Mouse (Mus musculus) layer of hippocampus, postnatal 36 days (tissue): Measurements from ENCODE around the gene Pmm2. TPM values are rescaled to one million over a fixed set of nuclear protein-coding genes. Genes with fewer than 3 reads are reported as not detected.

ENCODE experiments used
- DNase-seq, 2 experiments: peaks; one replicate each; pipeline ENCODE4 v3.0.0; 2022
- total RNA-seq, 2 experiments: library from RNA; stranded (reverse); gene quantifications; 2 replicates each; pipeline ENCODE4 v1.2.3; 2021

The Pmm2 gene
- total RNA-seq: 10 to 100 TPM; 33.2 to 40.8 TPM

- peak; percentile 85 for DNase-seq
Observed at GRCm38 (mm10) chr16:8637217-8638051, at the start of gene Pmm2, which contains the start of gene Tmem186. Gene Pmm2 (plus strand): TSS chr16:8637674. Gene Tmem186 (minus strand): TSS chr16:8637712.

GRCm38 (mm10) chr16:8595411-8595810 is 42.1 kb upstream of the Pmm2 start:
- peak; percentile 79 to 80 for DNase-seq

- DNase-seq: peak; percentile 6 to 21
Observed at GRCm38 (mm10) chr16:8596336-8596735, 41.1 kb upstream of the Pmm2 start.

GRCm38 (mm10) chr16:8597516-8597915 is 40.0 kb upstream of the Pmm2 start:
- no peak for DNase-seq

DNA sequence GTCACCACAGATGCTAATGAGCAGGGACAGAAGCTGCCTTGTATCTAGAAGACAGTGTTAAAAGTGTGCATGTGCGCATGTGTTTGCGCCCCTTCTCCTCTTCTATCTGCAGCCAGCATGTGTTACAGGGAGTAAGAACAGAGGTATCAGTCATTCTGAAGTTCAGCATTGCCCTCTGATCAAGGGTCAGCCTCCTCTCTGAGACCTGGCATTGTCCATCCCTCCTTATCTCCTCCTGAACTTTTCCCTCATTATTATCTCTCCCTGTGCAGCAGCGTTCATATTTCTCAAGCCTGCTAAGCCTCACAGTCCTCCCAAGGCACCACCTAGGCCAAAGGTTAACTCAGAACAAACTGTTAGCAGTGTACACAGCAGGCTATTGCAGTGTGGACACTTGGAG is 33.7 kb upstream of the Pmm2 start:
- DNase-seq: no peak

GRCm38 (mm10) chr16:8610397-8610796 is 27.1 kb upstream of the Pmm2 start:
- DNase-seq: no peak

- no peak for DNase-seq
Observed at GRCm38 (mm10) chr16:8612214-8613005, 25.1 kb upstream of the Pmm2 start.

- DNase-seq: no peak
Observed at GRCm38 (mm10) chr16:8613039-8613438, 24.4 kb upstream of the Pmm2 start.

DNA sequence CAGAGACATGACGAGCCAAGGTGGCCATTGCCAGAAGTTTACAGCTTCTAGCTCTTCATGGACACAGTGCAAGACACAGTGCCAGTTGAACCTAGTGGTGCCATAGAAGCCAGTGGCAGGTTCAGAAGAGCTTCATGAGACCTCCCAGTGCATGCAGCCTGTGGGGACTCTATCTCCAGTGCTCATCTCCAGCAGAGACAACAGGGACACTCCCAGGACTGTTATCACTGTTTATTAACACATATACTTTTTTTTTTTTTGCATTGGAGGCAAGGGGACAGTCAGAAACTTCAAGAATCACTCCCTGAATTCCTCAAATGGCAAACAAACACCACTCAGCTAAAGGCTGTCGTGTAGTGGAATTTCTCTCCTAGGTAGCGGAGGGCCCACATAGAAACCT is 24.0 kb upstream of the Pmm2 start:
- DNase-seq: no peak

GRCm38 (mm10) chr16:8619659-8620314 is 17.7 kb upstream of the Pmm2 start:
- no peak for DNase-seq

DNA sequence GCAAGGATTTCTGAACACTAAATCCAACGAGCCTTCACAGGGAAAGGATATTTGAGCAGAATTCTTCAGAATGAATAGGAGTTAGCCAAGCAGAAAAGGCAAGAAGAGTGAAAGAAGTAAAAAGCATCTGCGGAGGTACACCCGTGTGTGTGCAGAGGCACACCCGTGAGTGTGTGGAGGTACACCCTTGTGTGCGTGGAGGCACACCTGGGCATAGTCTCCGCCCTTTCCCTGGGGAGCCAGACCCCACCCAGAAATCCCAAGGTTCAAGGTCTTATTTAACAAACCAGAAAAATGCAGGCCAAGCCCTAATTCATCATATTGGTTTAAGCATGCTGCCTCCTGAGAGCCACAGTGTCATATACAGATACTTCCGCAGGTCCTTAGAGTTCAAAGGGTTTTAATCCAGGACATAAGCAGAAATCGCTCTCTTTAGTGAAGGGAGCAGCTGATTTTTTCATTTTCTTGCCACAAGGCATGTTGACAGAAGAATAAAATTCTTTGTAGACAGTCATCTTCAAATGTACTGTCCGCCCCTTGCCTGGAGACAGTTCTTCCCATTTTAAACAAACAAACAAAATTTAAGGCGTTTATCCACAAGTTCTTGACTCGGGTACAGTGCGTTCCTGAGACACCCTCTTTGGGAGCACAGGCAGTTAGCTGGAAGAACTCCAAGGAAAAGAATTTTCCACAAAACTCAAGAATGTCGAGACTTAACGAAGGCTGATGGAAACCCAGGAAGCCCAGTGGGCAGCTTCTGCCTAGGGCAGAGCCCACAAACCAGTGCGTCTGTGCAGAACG is 17.0 kb upstream of the Pmm2 start:
- no peak for DNase-seq

- DNase-seq: no peak
Observed at GRCm38 (mm10) chr16:8630419-8630818, 7.1 kb upstream of the Pmm2 start.

GRCm38 (mm10) chr16:8631428-8631827 is 6.0 kb upstream of the Pmm2 start:
- no peak for DNase-seq

- no peak for DNase-seq
Observed at GRCm38 (mm10) chr16:8636867-8637216, 632 bp upstream of the Pmm2 start.

DNA sequence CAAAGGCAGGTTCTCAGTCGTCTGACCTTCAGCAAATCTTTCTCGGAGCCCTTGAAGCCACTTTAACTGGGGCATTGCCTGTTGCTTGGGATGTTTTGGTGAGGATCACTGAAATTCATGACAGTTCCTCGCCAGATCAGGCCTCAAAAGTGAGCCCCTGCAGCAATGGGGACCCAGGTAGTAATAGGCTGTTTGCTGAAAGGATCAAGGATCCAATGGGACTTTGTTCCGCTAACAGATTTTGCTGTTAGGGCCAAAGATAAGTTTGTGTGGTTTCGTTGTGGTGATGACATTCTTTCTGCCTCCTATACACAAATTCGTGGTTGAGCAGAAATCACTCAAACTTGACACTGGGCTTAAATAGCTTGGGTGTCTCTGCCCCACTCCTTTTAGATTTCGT is 657 bp downstream of the Pmm2 start:
- DNase-seq: no peak

DNA sequence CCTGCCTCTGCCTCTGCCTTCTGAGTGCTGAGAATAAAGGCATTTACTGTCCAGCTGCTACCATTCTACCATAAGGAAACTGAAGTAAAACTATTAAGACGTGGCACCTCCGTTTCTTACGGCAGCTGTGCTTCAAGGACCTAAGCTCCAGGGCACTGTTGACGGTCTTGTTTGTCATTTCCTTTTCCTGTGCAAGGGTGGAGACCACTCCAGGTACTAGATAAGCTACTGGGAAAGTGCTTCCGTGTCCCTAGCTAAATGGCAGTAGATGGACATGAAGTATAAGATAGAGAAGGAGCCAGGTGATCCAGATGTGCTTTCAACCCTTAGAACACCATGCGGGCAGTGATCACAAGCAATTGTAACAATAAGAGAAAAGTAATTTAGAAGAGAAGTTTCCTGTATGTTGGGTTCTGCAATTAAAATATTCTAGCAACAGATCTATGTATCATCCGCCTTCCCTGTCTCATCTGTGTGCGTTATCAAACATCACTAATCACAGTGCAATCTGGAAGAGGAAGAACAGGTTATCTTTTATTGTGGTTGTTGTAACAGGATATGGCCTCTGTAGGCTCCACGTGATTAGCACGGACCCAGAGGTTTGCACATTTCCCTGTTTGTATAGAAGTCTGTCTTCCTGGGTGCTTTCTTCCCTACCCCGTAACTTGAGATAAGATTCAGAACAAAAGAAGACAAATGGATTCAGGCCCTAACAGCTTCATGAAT is 2.2 kb downstream of the Pmm2 start:
- no peak for DNase-seq

- peak in 1 of 2 experiments; percentile 38 for DNase-seq
Observed at GRCm38 (mm10) chr16:8643855-8644254, 6.4 kb downstream of the Pmm2 start.

DNA sequence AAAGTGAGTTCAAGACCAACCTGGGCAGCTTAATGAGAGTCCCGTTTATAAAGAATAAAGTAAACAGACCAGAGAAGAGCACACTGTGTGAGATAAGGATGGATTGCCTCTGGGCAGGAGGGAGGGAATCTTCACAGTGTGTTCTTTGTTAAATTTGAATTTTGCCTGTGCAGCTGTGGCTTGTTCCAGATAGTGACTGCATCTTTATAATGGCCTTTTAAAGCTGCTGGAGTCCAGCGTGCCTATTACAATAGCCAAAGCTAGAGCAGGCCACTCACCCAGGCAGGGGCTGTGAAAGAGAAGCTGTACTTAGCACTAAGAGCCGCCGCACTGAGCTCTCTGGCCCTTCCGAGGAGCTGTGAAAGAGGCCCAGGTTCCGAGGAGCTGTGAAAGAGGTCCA is 8.1 kb downstream of the Pmm2 start:
- no peak for DNase-seq

- DNase-seq: no peak
Observed at GRCm38 (mm10) chr16:8650007-8650406, 12.5 kb downstream of the Pmm2 start.

GRCm38 (mm10) chr16:8655108-8655507 is 17.6 kb downstream of the Pmm2 start:
- no peak for DNase-seq

DNA sequence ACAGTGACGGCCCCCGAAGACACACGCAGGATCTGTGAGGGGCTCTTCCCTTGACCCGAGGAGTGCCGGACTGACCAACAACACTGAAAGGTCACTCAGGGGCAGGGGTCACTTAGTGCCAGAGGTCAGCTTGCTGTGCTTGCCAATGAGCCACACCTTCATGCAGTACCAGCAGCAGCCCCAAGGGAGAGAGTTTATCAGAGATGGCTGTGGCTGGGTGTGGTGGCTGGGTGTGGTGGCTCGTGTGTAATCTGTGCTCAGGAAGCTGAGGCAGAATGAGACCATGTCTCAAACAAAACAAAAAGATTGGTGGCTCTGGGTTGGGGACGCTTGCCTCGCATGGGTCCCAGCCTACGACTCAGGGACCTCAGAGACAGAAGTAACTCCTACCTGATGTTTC is 18.1 kb downstream of the Pmm2 start:
- DNase-seq: no peak

DNA sequence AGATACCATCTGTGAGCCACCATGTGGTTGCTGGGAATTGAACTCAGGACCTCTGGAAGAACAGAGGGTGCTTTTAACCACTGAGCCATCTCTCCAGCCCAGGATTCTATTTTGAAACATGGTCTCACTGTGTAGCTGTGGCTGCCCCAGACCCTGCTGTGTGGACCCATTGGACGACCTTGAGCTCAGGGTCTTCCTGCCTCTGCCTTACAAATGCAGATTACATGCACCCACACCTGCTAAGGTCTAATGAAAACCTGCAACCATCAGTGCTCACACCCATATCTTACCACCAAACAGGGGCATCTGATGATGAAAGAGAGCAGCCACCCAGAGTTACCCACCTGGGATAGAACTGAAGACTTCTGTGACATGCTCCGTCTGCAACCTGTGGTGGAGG is 18.8 kb downstream of the Pmm2 start:
- DNase-seq: no peak
